Mouse (Mus musculus) CH12.LX (cell line): ENCODE measurements around the gene Orai1. TPM values are rescaled to one million over a fixed set of nuclear protein-coding genes. Genes with fewer than 3 reads are reported as not detected.
A peak's percentile ranks its signal among the peaks of the same experiment; 100 is the strongest.

Experiments used
- DNase-seq: peaks from one replicate; pipeline ENCODE4 v3.0.0-alpha.2; 2013; ENCODE audit errors: extremely low read depth
- H3K27ac ChIP-seq: 2 replicates; pipeline ENCODE4 v1.5.1; 2012; ENCODE audit warnings: low read depth, mild to moderate bottlenecking, control low read depth, moderate library complexity; ENCODE audit not compliant: insufficient read depth
- H3K27me3 ChIP-seq: replicated peaks from 2 replicates; pipeline ENCODE3; 2012; ENCODE audit warnings: inconsistent platforms
- H3K36me3 ChIP-seq, 2 experiments: replicated peaks in 1 of 2; 2 replicates each; pipeline versions ENCODE3 to v1.6.1; 2012; ENCODE audit warnings: inconsistent platforms in 1 of 2, low read length in 1 of 2, mild to moderate bottlenecking in 1 of 2, mixed read lengths in 1 of 2, moderate library complexity in 1 of 2; ENCODE audit not compliant: control insufficient read depth in 1 of 2, insufficient read depth in 1 of 2
- H3K4me1 ChIP-seq, 2 experiments: 2 replicates each; pipeline ENCODE4 v1.6.1; 2012; ENCODE audit warnings: inconsistent platforms in 1 of 2, moderate library complexity in 1 of 2; ENCODE audit not compliant: insufficient read depth in 2 of 2, control insufficient read depth in 1 of 2
- H3K4me2 ChIP-seq: 2 replicates; pipeline ENCODE4 v1.6.1; 2012; ENCODE audit warnings: low read depth, mild to moderate bottlenecking, control low read depth; ENCODE audit not compliant: poor library complexity, insufficient read depth, severe bottlenecking
- H3K4me3 ChIP-seq, 3 experiments: fragments of 150-350 bp in 1 of 3; sonication (generic) in 1 of 3; replicated peaks in 1 of 3; 2 replicates each; pipeline versions ENCODE3 to v1.5.1; 2011 to 2012; ENCODE audit warnings: low read depth in 2 of 3, low read length in 2 of 3, mild to moderate bottlenecking in 2 of 3, moderate library complexity in 2 of 3, control low read depth in 1 of 3, improper control_type of control experiment in 1 of 3, inconsistent platforms in 1 of 3, mixed read lengths in 1 of 3; ENCODE audit not compliant: poor library complexity in 1 of 3
- H3K79me2 ChIP-seq: replicated peaks from 2 replicates; pipeline ENCODE4 v1.6.1; 2012; ENCODE audit warnings: mild to moderate bottlenecking, moderate library complexity; ENCODE audit not compliant: control insufficient read depth, poor library complexity, insufficient read depth, severe bottlenecking; ENCODE audit errors: extremely low read depth
- H3K9ac ChIP-seq: 2 replicates; pipeline ENCODE4 v1.6.1; 2012; ENCODE audit warnings: low read depth, mild to moderate bottlenecking, control low read depth, moderate library complexity; ENCODE audit not compliant: insufficient read depth
- H3K9me3 ChIP-seq: replicated peaks from 2 replicates; pipeline ENCODE3; 2012; ENCODE audit warnings: low read length, inconsistent platforms, mixed read lengths
- BHLHE40 ChIP-seq: IDR thresholded peaks from 2 replicates; pipeline ENCODE4 v1.6.1; 2011; ENCODE audit warnings: mild to moderate bottlenecking, low read depth, low read length, improper control_type of control experiment
- E2F4 ChIP-seq: IDR thresholded peaks from 2 replicates; pipeline ENCODE4 v1.6.1; 2011; ENCODE audit warnings: low read depth, low read length, improper control_type of control experiment; ENCODE audit not compliant: insufficient replicate concordance
- ELF1 ChIP-seq: IDR thresholded peaks from 2 replicates; pipeline ENCODE4 v1.6.1; 2014; ENCODE audit warnings: low read depth, mild to moderate bottlenecking, inconsistent platforms, low read length, improper control_type of control experiment
- ETS1 ChIP-seq: conservative IDR thresholded peaks from 2 replicates; pipeline ENCODE4 v1.6.1; 2012; ENCODE audit warnings: low read depth, mild to moderate bottlenecking, inconsistent platforms, low read length, improper control_type of control experiment, moderate library complexity
- HCFC1 ChIP-seq: IDR thresholded peaks from 2 replicates; pipeline ENCODE4 v1.6.1; 2012; ENCODE audit warnings: low read depth, mild to moderate bottlenecking, inconsistent platforms, low read length, improper control_type of control experiment
- IRF4 ChIP-seq: IDR thresholded peaks from 2 replicates; pipeline ENCODE4 v1.6.1; 2014; ENCODE audit warnings: low read depth, mild to moderate bottlenecking, inconsistent platforms, low read length, improper control_type of control experiment
- JUND ChIP-seq: conservative IDR thresholded peaks from 2 replicates; pipeline ENCODE4 v1.6.1; 2011; ENCODE audit warnings: low read depth, low read length, improper control_type of control experiment
- KAT2A ChIP-seq: IDR thresholded peaks from 2 replicates; pipeline ENCODE4 v1.6.1; 2012; ENCODE audit warnings: low read length, improper control_type of control experiment, inconsistent platforms; ENCODE audit not compliant: insufficient replicate concordance
- MAFK ChIP-seq: IDR thresholded peaks from 2 replicates; pipeline ENCODE4 v1.6.1; 2011; ENCODE audit warnings: low read length, improper control_type of control experiment; ENCODE audit not compliant: insufficient replicate concordance
- MAX ChIP-seq: IDR thresholded peaks from 2 replicates; pipeline ENCODE4 v1.6.1; 2011; ENCODE audit warnings: low read length, improper control_type of control experiment
- MAZ ChIP-seq: IDR thresholded peaks from 2 replicates; pipeline ENCODE4 v1.6.1; 2012; ENCODE audit warnings: low read depth, mild to moderate bottlenecking, inconsistent platforms, low read length, improper control_type of control experiment, moderate library complexity
- MXI1 ChIP-seq: IDR thresholded peaks from 2 replicates; pipeline ENCODE4 v1.6.1; 2011; ENCODE audit warnings: mild to moderate bottlenecking, low read depth, low read length, improper control_type of control experiment
- MYC ChIP-seq: IDR thresholded peaks from 2 replicates; pipeline ENCODE4 v1.6.1; 2011; ENCODE audit warnings: low read depth, mild to moderate bottlenecking, improper control_type of control experiment, low read length
- NELFE ChIP-seq: IDR thresholded peaks from 2 replicates; pipeline ENCODE4 v1.6.1; 2011; ENCODE audit warnings: low read depth, low read length, improper control_type of control experiment
- NRF1 ChIP-seq: IDR thresholded peaks from 2 replicates; pipeline ENCODE4 v1.6.1; 2014; ENCODE audit warnings: low read depth, mild to moderate bottlenecking, inconsistent platforms, low read length, improper control_type of control experiment, moderate library complexity
- PAX5 ChIP-seq: IDR thresholded peaks from 2 replicates; pipeline ENCODE4 v1.6.1; 2012; ENCODE audit warnings: low read length, inconsistent platforms, mixed read lengths
- POLR2A ChIP-seq: IDR thresholded peaks from 2 replicates; pipeline ENCODE4 v1.6.1; 2011; ENCODE audit warnings: low read depth, mild to moderate bottlenecking, improper control_type of control experiment, low read length
- POLR2AphosphoS2 ChIP-seq: IDR thresholded peaks from 2 replicates; pipeline ENCODE4 v1.6.1; 2011; ENCODE audit warnings: low read depth, low read length, improper control_type of control experiment
- RAD21 ChIP-seq: IDR thresholded peaks from 2 replicates; pipeline ENCODE4 v1.6.1; 2011; ENCODE audit warnings: low read depth, mild to moderate bottlenecking, low read length, improper control_type of control experiment, moderate library complexity
- SIN3A ChIP-seq: IDR thresholded peaks from 2 replicates; pipeline ENCODE4 v1.6.1; 2012; ENCODE audit warnings: low read length, improper control_type of control experiment, inconsistent platforms
- TBP ChIP-seq: conservative IDR thresholded peaks from 2 replicates; pipeline ENCODE4 v1.6.1; 2011; ENCODE audit warnings: low read depth, low read length, improper control_type of control experiment
- TCF12 ChIP-seq: IDR thresholded peaks from 2 replicates; pipeline ENCODE4 v1.6.1; 2014; ENCODE audit warnings: low read depth, mild to moderate bottlenecking, inconsistent platforms, low read length, improper control_type of control experiment
- UBTF ChIP-seq: IDR thresholded peaks from 2 replicates; pipeline ENCODE4 v1.6.1; 2012; ENCODE audit warnings: low read depth, mild to moderate bottlenecking, inconsistent platforms, low read length, improper control_type of control experiment, moderate library complexity
- USF1 ChIP-seq: IDR thresholded peaks from 2 replicates; pipeline ENCODE4 v1.6.1; 2014; ENCODE audit warnings: low read depth, mild to moderate bottlenecking, inconsistent platforms, low read length, improper control_type of control experiment
- USF2 ChIP-seq: conservative IDR thresholded peaks from 2 replicates; pipeline ENCODE4 v1.6.1; 2011; ENCODE audit warnings: low read depth, low read length, improper control_type of control experiment
- ZC3H11A ChIP-seq: IDR thresholded peaks from 2 replicates; pipeline ENCODE4 v1.6.1; 2012; ENCODE audit warnings: low read depth, mild to moderate bottlenecking, inconsistent platforms, low read length, improper control_type of control experiment
- ZMIZ1 ChIP-seq: IDR thresholded peaks from 2 replicates; pipeline ENCODE4 v1.6.1; 2012; ENCODE audit warnings: low read depth, mild to moderate bottlenecking, inconsistent platforms, low read length, improper control_type of control experiment
- ZNF384 ChIP-seq: IDR thresholded peaks from 2 replicates; pipeline ENCODE4 v1.6.1; 2012; ENCODE audit warnings: low read depth, low read length, improper control_type of control experiment, inconsistent platforms
- dilution Hi-C: fragments of 300-500 bp; cut with MboI; formaldehyde crosslinking; loops from 2 replicates; pipeline ENCODE4 v1.14.3; 2020; ENCODE audit warnings: low sequenced_read_pairs; ENCODE audit not compliant: extremely low pct_unique_long_range_greater_than_20kb, extremely low pct_ligation_motif_present
- in situ Hi-C: fragments of 300-500 bp; cut with MboI; formaldehyde crosslinking; loops from 3 replicates; pipeline ENCODE4 v1.14.3; 2019; ENCODE audit warnings: low sequenced_read_pairs, low pct_ligation_motif_present, low pct_unique_long_range_greater_than_20kb, mixed read lengths
- polyA plus RNA-seq: library from polyadenylated mRNA; unstranded; fragments of >175 nt; gene quantifications from 2 replicates; pipeline ENCODE4 v1.2.1, GENCODE M21; 2012; ENCODE audit warnings: low read depth; ENCODE audit not compliant: insufficient read length
- total RNA-seq, 2 experiments: library from RNA; depleted of rRNA; stranded (reverse); fragments of 300-350 nt in 1 of 2; fragments of >200 nt in 1 of 2; gene quantifications; 2 replicates each; pipeline ENCODE4 v1.2.3; 2012 to 2014

The Orai1 gene
- total and polyA plus RNA-seq, 3 experiments, result 17.4 to 27.7 (median 17.8) TPM

DNA sequence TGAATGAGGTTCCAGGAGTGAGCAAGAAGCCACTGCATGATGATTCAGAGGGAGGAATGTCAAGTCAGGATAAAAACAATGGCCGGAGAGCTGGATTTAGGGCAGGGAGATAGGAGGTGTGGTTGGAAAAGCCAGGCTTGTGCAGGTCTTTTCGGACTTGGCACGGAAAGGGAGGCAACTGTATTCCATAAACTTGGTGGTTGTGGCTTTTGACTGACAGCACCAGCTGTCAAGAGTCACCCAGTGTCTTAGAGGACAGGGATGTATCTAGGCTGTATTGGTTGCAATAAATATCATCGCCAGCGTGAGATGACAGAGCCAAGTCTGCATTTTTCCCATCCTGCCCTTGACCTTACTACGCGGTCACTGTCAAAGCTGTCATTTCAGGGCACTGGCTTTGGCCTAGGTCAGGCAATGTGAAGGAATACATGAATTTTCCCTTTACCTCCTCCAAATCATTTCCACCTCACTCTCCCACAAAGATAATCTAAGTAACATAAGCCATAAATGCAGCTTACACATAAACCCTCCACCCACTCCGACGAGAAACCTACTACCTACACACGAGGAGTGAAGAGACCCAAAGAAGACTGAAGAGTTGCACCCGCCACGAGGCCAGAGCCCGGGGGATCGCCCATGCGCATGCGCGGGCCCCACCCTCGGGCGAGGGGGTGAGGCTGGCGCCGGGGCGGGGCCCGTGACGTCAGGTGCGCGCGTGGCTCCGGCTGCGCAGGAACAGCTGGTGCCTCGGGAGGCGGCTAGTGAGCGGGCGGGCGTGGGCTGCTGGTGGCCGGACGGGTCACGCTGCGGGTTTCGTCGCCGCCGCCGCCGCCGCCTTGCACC is 60.9 kb downstream of the Orai1 start:
- H3K4me1 ChIP-seq, result peaks cover 20 to 40% of the 10 kb centered on the region in 2 experiments

GRCm38 (mm10) chr5:123076419-123077281 is 61.8 kb downstream of the Orai1 start:
- Histone ChIP-seq H3K9me3 (peaks cover 7% of the 10 kb centered on the region), H3K27ac (peak overlapping the region; percentile 18; the same call in 1 of the 2 replicates), H3K9ac (peak overlapping the region; percentile 49; the same call in 1 of the 2 replicates), H3K36me3 (peaks cover 0 to 2% of the 10 kb centered on the region in 2 experiments), H3K4me1 (peaks cover 20 to 40% of the 10 kb centered on the region in 2 experiments), H3K4me3 (peak overlapping the region; percentile 66 to 92 (median 75)), H3K27me3 (no peaks in the 10 kb centered on the region), H3K79me2 (no peaks in the 10 kb centered on the region), H3K4me2 (peak overlapping the region; percentile 79)
- dilution Hi-C loops (no loop called here), in situ Hi-C loops (no loop called here)
- no peak for DNase-seq
- TF ChIP-seq JUND, result no peak
- 0 out of 2 replicates have a peak, but pooled peaks have one; percentile 6 for TF ChIP-seq ZMIZ1
- TF ChIP-seq ETS1, result no peak
- TF ChIP-seq RAD21, result no peak
- TF ChIP-seq TCF12, result no peak

More for the DNA sequence above, 60.9 kb downstream of the Orai1 start:
- TF ChIP-seq MXI1, result peak; percentile 97
- peak; percentile 32 for TF ChIP-seq ETS1
- TF ChIP-seq TCF12, result peak; percentile 50; the same call in 1 of the 2 replicates
- TF ChIP-seq TBP, result peak; percentile 90
- TF ChIP-seq POLR2AphosphoS2, result peak; percentile 93
- no peak; the same call in 1 of the 2 replicates for TF ChIP-seq USF2
- peak; percentile 97 for TF ChIP-seq NRF1
- peak; percentile 59 for TF ChIP-seq HCFC1
- TF ChIP-seq ELF1, result peak; percentile 30; the same call in 1 of the 2 replicates
- peak; percentile 92 for TF ChIP-seq MAX
- no peak for TF ChIP-seq MAFK
- TF ChIP-seq SIN3A, result peak; percentile 87
- TF ChIP-seq MYC, result peak; percentile 97
- TF ChIP-seq KAT2A, result 0 out of 2 replicates have a peak, but pooled peaks have one; percentile 32
- TF ChIP-seq POLR2A, result peak; percentile 89
- no peak for TF ChIP-seq PAX5
- TF ChIP-seq USF1, result peak; percentile 37
- TF ChIP-seq UBTF, result no peak
- TF ChIP-seq ZC3H11A, result no peak
- TF ChIP-seq NELFE, result peak; percentile 89
- peak; percentile 98 for TF ChIP-seq ZMIZ1
- no peak for TF ChIP-seq RAD21
- no peak for TF ChIP-seq ZNF384
- peak; percentile 35; the same call in 1 of the 2 replicates for TF ChIP-seq IRF4
- TF ChIP-seq E2F4, result 0 out of 2 replicates have a peak, but pooled peaks have one; percentile 55
- peak; percentile 88; the same call in 1 of the 2 replicates for TF ChIP-seq MAZ
- peak; percentile 45 for TF ChIP-seq BHLHE40
- Histone ChIP-seq H3K27me3 (no peaks in the 10 kb centered on the region), H3K79me2 (no peaks in the 10 kb centered on the region), H3K9me3 (peaks cover 7% of the 10 kb centered on the region), H3K4me2 (peak overlapping the region; percentile 79), H3K9ac (peak overlapping the region; percentile 49), H3K27ac (peak overlapping the region; percentile 67), H3K36me3 (peaks cover 0 to 2% of the 10 kb centered on the region in 2 experiments), H3K4me3 (peak overlapping the region; percentile 66 to 92 (median 75))
- in situ Hi-C loops (no loop called here), dilution Hi-C loops (no loop called here)
- peak; percentile 86 for DNase-seq
